Mouse (Mus musculus) small intestine, adult 2 months (tissue): Measurements from ENCODE around the gene Nfia. TPM values are rescaled to one million over a fixed set of nuclear protein-coding genes. Genes with fewer than 3 reads are reported as not detected.

Experiments used
- H3K27ac ChIP-seq: fragments of 200-500 bp; 2 replicates; pipeline ENCODE4 v1.5.1; 2012; ENCODE audit warnings: low read depth, low read length, control low read depth, inconsistent platforms; ENCODE audit not compliant: insufficient read depth
- H3K27me3 ChIP-seq: fragments of 200-500 bp; 2 replicates; pipeline ENCODE4 v1.6.1; 2012; ENCODE audit warnings: mild to moderate bottlenecking, moderate library complexity, low read length, inconsistent platforms; ENCODE audit not compliant: control insufficient read depth, insufficient read depth
- H3K36me3 ChIP-seq: fragments of 200-500 bp; 2 replicates; pipeline ENCODE4 v1.6.1; 2012; ENCODE audit warnings: mild to moderate bottlenecking, low read length, control low read depth, inconsistent platforms; ENCODE audit not compliant: control insufficient read depth, insufficient read depth
- H3K4me1 ChIP-seq: fragments of 200-500 bp; 2 replicates; pipeline ENCODE4 v1.6.1; 2012; ENCODE audit warnings: low read length, inconsistent platforms, mixed read lengths; ENCODE audit not compliant: control insufficient read depth, insufficient read depth, insufficient read length
- H3K4me3 ChIP-seq: fragments of 200-500 bp; 2 replicates; pipeline ENCODE4 v1.5.1; 2012; ENCODE audit warnings: low read depth, mild to moderate bottlenecking, control low read depth, inconsistent platforms, low read length, moderate library complexity
- CTCF ChIP-seq: fragments of 200-500 bp; IDR thresholded peaks from 2 replicates; pipeline ENCODE4 v1.5.1; 2012; ENCODE audit warnings: low read depth, mild to moderate bottlenecking, control low read depth, inconsistent platforms, low read length, moderate library complexity, mixed read lengths; ENCODE audit not compliant: insufficient replicate concordance, insufficient read length; ENCODE audit errors: extremely low read depth
- POLR2A ChIP-seq: fragments of 200-500 bp; IDR thresholded peaks from 2 replicates; pipeline ENCODE4 v1.6.1; 2012; ENCODE audit warnings: low read depth, mild to moderate bottlenecking, control low read depth, inconsistent platforms, low read length, moderate library complexity
- WGBS: fragments of 180-500 bp; shearing (Covaris S2); methylation state at CpG from one replicate; pipeline ENCODE4 v1.1.7; 2018; 5-methylcytosine and 5-hydroxymethylcytosine counted together
- polyA plus RNA-seq: library from polyadenylated mRNA; depleted of rRNA; stranded (reverse); fragments of >200 nt; gene quantifications from 2 replicates; pipeline ENCODE4 v1.2.3, GENCODE M21; 2012

The Nfia gene
- polyA plus RNA-seq, 1 experiment, result 16.5 TPM

DNA sequence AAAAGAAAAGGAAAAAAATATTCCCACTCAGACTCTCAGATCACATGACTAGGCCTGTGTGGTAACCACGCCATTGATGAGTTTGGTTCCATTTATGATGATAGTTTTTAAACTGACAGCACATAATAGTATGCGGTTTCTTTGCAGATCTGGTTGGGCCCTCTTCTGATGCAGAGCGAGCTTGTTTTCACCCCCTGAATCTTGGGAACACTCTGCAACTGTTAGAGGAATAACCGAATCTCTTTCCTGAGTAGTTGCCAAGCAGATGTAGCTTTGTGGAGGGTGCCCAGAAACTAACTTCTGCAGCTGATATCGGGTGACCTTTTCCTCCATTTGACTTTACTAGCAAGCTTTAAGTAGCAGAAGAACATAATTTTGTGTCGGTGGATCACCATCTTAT lies 51.0 kb downstream of the Nfia start:
- TF ChIP-seq CTCF (no peak), POLR2A (no peak)
- H3K36me3 ChIP-seq, result no peaks in the 10 kb centered on the region
- WGBS, result 84% methylated on average over 6 of the region's 6 CpGs
- H3K27ac ChIP-seq, result no peak overlapping the region
- H3K27me3 ChIP-seq, result no peaks in the 10 kb centered on the region
- H3K4me3 ChIP-seq, result no peak overlapping the region
- no peaks in the 10 kb centered on the region for H3K4me1 ChIP-seq

GRCm38 (mm10) chr4:97824451-97824850 lies 51.9 kb downstream of the Nfia start:
- Histone ChIP-seq H3K27me3 (no peaks in the 10 kb centered on the region), H3K4me1 (no peaks in the 10 kb centered on the region), H3K27ac (no peak overlapping the region), H3K4me3 (no peak overlapping the region), H3K36me3 (no peaks in the 10 kb centered on the region)
- no peak for TF ChIP-seq POLR2A
- no peak for TF ChIP-seq CTCF
- 79% methylated on average over 4 of the region's 4 CpGs for WGBS

DNA sequence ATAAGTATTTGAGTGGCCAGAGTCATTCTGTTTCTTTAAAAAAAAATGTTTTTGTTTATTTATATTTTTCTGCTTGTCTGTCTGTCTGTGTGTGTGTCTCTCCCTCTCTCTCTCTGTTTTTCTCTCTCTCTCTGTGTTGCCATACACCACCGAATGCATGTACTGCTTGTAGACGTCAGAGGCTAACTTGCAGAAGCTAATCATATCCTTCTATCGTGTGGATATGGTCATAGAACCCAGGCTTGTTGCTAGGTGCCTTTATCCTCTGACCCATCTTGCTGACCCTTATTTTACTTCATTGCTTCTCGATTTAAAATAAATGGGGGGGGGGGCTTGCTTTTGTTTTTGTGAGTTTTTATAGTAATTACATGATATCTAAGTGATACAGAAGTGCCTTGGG lies 52.9 kb downstream of the Nfia start:
- Histone ChIP-seq H3K27ac (no peak overlapping the region), H3K4me3 (no peak overlapping the region), H3K36me3 (no peaks in the 10 kb centered on the region), H3K27me3 (no peaks in the 10 kb centered on the region), H3K4me1 (no peaks in the 10 kb centered on the region)
- 76% methylated on average over 4 of the region's 4 CpGs for WGBS
- no peak for TF ChIP-seq POLR2A
- no peak for TF ChIP-seq CTCF

DNA sequence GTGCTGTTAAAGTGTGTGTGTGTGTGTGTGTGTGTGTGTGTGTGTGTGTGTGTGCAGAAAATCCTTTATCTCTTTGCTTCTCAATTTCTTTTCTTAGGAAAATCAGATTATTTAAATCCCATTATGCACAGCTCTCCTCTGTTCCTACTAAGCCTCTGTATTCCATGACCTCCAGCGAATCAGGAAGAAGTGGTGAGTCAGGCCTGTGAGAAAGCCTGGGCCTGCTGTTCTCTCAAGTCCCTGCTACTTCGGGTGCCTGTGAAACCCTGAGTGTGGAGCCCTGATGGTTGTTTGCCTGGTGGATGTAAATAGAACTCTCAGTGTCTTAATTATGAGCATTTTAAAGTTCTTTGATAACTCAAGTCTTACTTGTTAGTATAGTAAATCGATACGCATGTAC lies 53.3 kb downstream of the Nfia start:
- H3K36me3 ChIP-seq, result no peaks in the 10 kb centered on the region
- WGBS, result 82% methylated on average over 4 of the region's 4 CpGs
- no peak for TF ChIP-seq POLR2A
- TF ChIP-seq CTCF, result no peak
- no peak overlapping the region for H3K27ac ChIP-seq
- no peaks in the 10 kb centered on the region for H3K4me1 ChIP-seq
- H3K27me3 ChIP-seq, result no peaks in the 10 kb centered on the region
- no peak overlapping the region for H3K4me3 ChIP-seq

DNA sequence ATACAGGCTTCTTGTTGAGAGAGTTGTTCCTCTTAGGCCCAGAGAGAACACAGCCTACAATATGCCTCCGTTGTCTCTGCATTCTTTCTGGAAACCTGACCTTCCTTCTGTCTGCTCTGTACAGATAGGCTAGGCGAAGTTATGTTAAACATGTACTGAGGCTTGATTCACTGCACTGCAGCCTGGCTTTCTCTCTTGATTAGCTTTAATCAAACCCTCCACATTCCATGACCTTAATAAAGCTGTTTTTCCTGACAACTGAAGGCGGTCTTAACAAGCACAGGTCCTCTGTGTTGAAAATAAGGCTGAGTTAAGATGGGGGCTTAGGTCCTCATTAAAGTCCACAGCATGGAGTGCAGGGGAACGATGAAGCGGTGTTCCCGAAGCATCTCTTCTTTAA lies 54.6 kb downstream of the Nfia start:
- no peaks in the 10 kb centered on the region for H3K36me3 ChIP-seq
- no peaks in the 10 kb centered on the region for H3K4me1 ChIP-seq
- no peaks in the 10 kb centered on the region for H3K27me3 ChIP-seq
- no peak overlapping the region for H3K4me3 ChIP-seq
- no peak overlapping the region for H3K27ac ChIP-seq
- WGBS, result 89% methylated on average over 6 of the region's 6 CpGs
- TF ChIP-seq POLR2A, result no peak
- TF ChIP-seq CTCF, result no peak

- 63% methylated on average over 1 of the region's 1 CpGs for WGBS
- no peaks in the 10 kb centered on the region for H3K27me3 ChIP-seq
- no peaks in the 10 kb centered on the region for H3K4me1 ChIP-seq
- H3K36me3 ChIP-seq, result no peaks in the 10 kb centered on the region
- TF ChIP-seq CTCF (no peak), POLR2A (no peak)
- H3K27ac ChIP-seq, result no peak overlapping the region
- no peak overlapping the region for H3K4me3 ChIP-seq
Observed at GRCm38 (mm10) chr4:97828579-97828978, 56.0 kb downstream of the Nfia start.

GRCm38 (mm10) chr4:97829336-97830050 lies 57.0 kb downstream of the Nfia start:
- Histone ChIP-seq H3K27ac (no peak overlapping the region), H3K27me3 (no peaks in the 10 kb centered on the region), H3K4me3 (no peak overlapping the region), H3K36me3 (no peaks in the 10 kb centered on the region), H3K4me1 (no peaks in the 10 kb centered on the region)
- 91% methylated on average over 12 of the region's 12 CpGs for WGBS
- no peak for TF ChIP-seq POLR2A
- TF ChIP-seq CTCF, result no peak
